Comparison of ENCODE assay signal across 27 mouse cellular contexts in the genomic region with DNA sequence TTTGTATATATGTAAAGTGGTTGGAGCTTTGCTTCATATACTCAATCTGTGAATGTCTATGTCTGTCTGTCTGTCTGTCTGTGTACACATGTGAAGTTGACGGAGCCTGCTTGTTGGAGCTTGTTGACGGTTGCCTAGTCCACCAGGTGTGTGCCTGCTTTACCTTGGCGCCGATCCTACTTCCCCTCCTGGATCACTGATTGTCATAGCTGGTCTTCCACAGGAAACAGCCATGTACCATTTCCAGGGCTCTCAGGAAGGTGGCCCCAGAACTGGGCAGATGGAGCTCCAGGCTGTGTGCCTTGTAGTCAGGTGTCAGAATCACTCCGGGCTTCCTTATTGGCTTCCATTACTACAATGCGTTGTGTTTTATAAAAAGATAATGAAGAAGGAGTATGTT. TPM values are rescaled to one million over a fixed set of nuclear protein-coding genes. Genes with fewer than 3 reads are reported as not detected.
DNase-seq lines count a peak whose midpoint lies in the region; ATAC-seq and TF ChIP-seq lines count a peak whose summit lies in the region.
"Had no signal": no experiment of that assay in that cellular context is flagged by ENCODE, and none has a peak within 500 bp of the region (broad histone marks: within the 10 kb centered on the region; RNA-seq: fewer than 3 reads in every experiment).

No protein-coding gene starts in this region.

- no peak overlapping the region for H3K4me3 ChIP-seq in cerebellum, adult 2 months (replicated peaks; ENCODE audit: insufficient read depth, low read depth, low read length)
- no peak overlapping the region for H3K4me3 ChIP-seq in forebrain, embryonic 10.5 days
- H3K4me3 ChIP-seq in limb, embryonic 10.5 days, result no peak overlapping the region
- H3K4me3 ChIP-seq: embryonic facial prominence, embryonic 12.5 days; embryonic facial prominence, embryonic 15.5 days; forebrain, embryonic 12.5 days; hindbrain, embryonic 12.5 days; hindbrain, embryonic 15.5 days; intestine, embryonic 15.5 days had no signal

- peaks cover 2% of the 10 kb centered on the region; the same call in 1 of the 2 replicates for H3K9me3 ChIP-seq in forebrain, embryonic 10.5 days
- H3K9me3 ChIP-seq in limb, embryonic 10.5 days (replicated peaks), result no peaks in the 10 kb centered on the region
- H3K9me3 ChIP-seq: embryonic facial prominence, embryonic 12.5 days; embryonic facial prominence, embryonic 15.5 days; forebrain, embryonic 12.5 days; hindbrain, embryonic 12.5 days; hindbrain, embryonic 15.5 days; intestine, embryonic 15.5 days had no signal

- no peaks in the 10 kb centered on the region for H3K27me3 ChIP-seq in cerebellum, adult 2 months (ENCODE audit: control insufficient read depth, insufficient read depth, low read length)
- H3K27me3 ChIP-seq in forebrain, embryonic 10.5 days (ENCODE audit: poor library complexity, severe bottlenecking), result peaks cover 28% of the 10 kb centered on the region
- H3K27me3 ChIP-seq in limb, embryonic 10.5 days (ENCODE audit: low read depth, poor library complexity, severe bottlenecking), result no peaks in the 10 kb centered on the region
- H3K27me3 ChIP-seq: embryonic facial prominence, embryonic 12.5 days; embryonic facial prominence, embryonic 15.5 days; forebrain, embryonic 12.5 days; hindbrain, embryonic 12.5 days; hindbrain, embryonic 15.5 days; intestine, embryonic 15.5 days had no signal

- DNase-seq in cerebellum, adult 11-12 months, result peak; percentile 70
- peak; percentile 30 to 73 for DNase-seq in cerebellum, adult 2 months
- peak; percentile 68 for DNase-seq in cerebellum, adult 9-11 months
- peak; percentile 58 to 74 for DNase-seq in cerebellum, postnatal 25 days
- DNase-seq in forebrain, embryonic 10.5 days (ENCODE audit: extremely low spot score, low spot score), result no peak
- DNase-seq in limb, embryonic 10.5 days (ENCODE audit: low spot score), result no peak
- no peak for DNase-seq in testis, postnatal 14 days (ENCODE audit: low spot score)
- DNase-seq: adrenal gland, postnatal 10 days; adrenal gland, postnatal 36 days; B cell, adult 2 months; gastrocnemius, postnatal 10 days; heart, adult 11 months; kidney, adult 11 months; kidney, adult 8-10 months had no signal

- WGBS in cerebellum, adult 2 months, result 58% methylated on average over 6 of the region's 6 CpGs
- WGBS in forebrain, embryonic 10.5 days, result 96% methylated on average over 6 of the region's 6 CpGs
- 93% methylated on average over 6 of the region's 6 CpGs for WGBS in limb, embryonic 10.5 days

- H3K36me3 ChIP-seq in forebrain, embryonic 10.5 days (replicated peaks), result no peaks in the 10 kb centered on the region
- H3K36me3 ChIP-seq in limb, embryonic 10.5 days, result no peaks in the 10 kb centered on the region
- H3K36me3 ChIP-seq: embryonic facial prominence, embryonic 12.5 days; embryonic facial prominence, embryonic 15.5 days; forebrain, embryonic 12.5 days; G1E; hindbrain, embryonic 12.5 days; hindbrain, embryonic 15.5 days; intestine, embryonic 15.5 days had no signal

- no peak for TF ChIP-seq POLR2A in cerebellum, adult 2 months (IDR thresholded peaks at IDR 0.05; ENCODE audit: borderline replicate concordance, insufficient read depth, low read length)

- no peak overlapping the region for H3K27ac ChIP-seq in cerebellum, adult 2 months (ENCODE audit: insufficient read depth, low read length)
- no peak overlapping the region for H3K27ac ChIP-seq in forebrain, embryonic 10.5 days
- H3K27ac ChIP-seq in limb, embryonic 10.5 days, result no peak overlapping the region
- H3K27ac ChIP-seq: embryonic facial prominence, embryonic 12.5 days; embryonic facial prominence, embryonic 15.5 days; forebrain, embryonic 12.5 days; hindbrain, embryonic 12.5 days; hindbrain, embryonic 15.5 days; intestine, embryonic 15.5 days had no signal

- peaks cover 2% of the 10 kb centered on the region for H3K4me1 ChIP-seq in cerebellum, adult 2 months (ENCODE audit: control insufficient read depth, insufficient read depth, low read length)
- H3K4me1 ChIP-seq in forebrain, embryonic 10.5 days, result peaks cover 22% of the 10 kb centered on the region
- H3K4me1 ChIP-seq in limb, embryonic 10.5 days, result 0 out of 2 replicates have a peak, but pooled peaks cover 2% of the 10 kb centered on the region
- H3K4me1 ChIP-seq: embryonic facial prominence, embryonic 12.5 days; embryonic facial prominence, embryonic 15.5 days; hindbrain, embryonic 12.5 days; hindbrain, embryonic 15.5 days; intestine, embryonic 15.5 days had no signal

- no peak for ATAC-seq in cerebellum, adult (ENCODE audit: insufficient number of reproducible peaks, low FRiP score, low TSS enrichment)
- ATAC-seq: forebrain, embryonic 16.5 days; intestine, embryonic 15.5 days; Patski had no signal

- no peak for TF ChIP-seq CTCF in cerebellum, adult 2 months (IDR thresholded peaks at IDR 0.05; ENCODE audit: borderline replicate concordance, insufficient read depth, low read depth, low read length)

RNA-seq across cellular contexts. Expression of gene Glrx5, which starts 54.3 kb away (rescaled TPM):
- polyA plus RNA-seq in cerebellum, adult 2 months (2012; rRNA removed), result 85.9 and 101 TPM in 2 replicates
- 234 and 235 TPM in 2 replicates for polyA plus RNA-seq in forebrain, embryonic 10.5 days (2016; fragmentation: Nextera tagmentation; extraction: Ambion mirVana)
- 215 and 255 TPM in 2 replicates for polyA plus RNA-seq in limb, embryonic 10.5 days (2016; fragmentation: Nextera tagmentation; extraction: Ambion mirVana)

RNA-seq across cellular contexts. Expression of gene Tcl1b2, which starts 59.0 kb away (rescaled TPM):
- not detected in 2 replicates for polyA plus RNA-seq in cerebellum, adult 2 months (2012; rRNA removed)
- polyA plus RNA-seq in forebrain, embryonic 10.5 days (2016; fragmentation: Nextera tagmentation; extraction: Ambion mirVana), result not detected in 2 replicates
- polyA plus RNA-seq in limb, embryonic 10.5 days (2016; fragmentation: Nextera tagmentation; extraction: Ambion mirVana), result not detected in 2 replicates
- polyA plus RNA-seq: embryonic facial prominence, embryonic 12.5 days; embryonic facial prominence, embryonic 15.5 days; forebrain, embryonic 12.5 days; forebrain, embryonic 16.5 days; G1E; heart, embryonic 11.5 days; heart, embryonic 14.5 days; heart, postnatal 0 days; hindbrain, embryonic 12.5 days; hindbrain, embryonic 15.5 days; intestine, embryonic 15.5 days; Patski had no signal

Comparison
In these comparisons a context has a peak if more than half of its experiments do, and no peak if none do; other contexts are left out.
1. DNase-seq: peak in cerebellum, adult 11-12 months (single experiment), cerebellum, adult 2 months (2 of 2), cerebellum, adult 9-11 months (single experiment) and cerebellum, postnatal 25 days (2 of 2); none in forebrain, embryonic 10.5 days (single experiment), limb, embryonic 10.5 days (single experiment) and testis, postnatal 14 days (single experiment).